Mouse (Mus musculus): ENCODE measurements at regions not wholly inside any gene's neighbourhood (a gene's known extent, or its start where the extent isn't known, plus 50 kb on each side); places are given as distances from the start of the nearest gene placed in this dataset.

GRCm38 (mm10) chr3:149845083-149845825 is 854.9 kb upstream of the Adgrl2 start:
- Histone ChIP-seq H3K4me3 (ENCODE audit: low read depth, low read length) (no peak overlapping the region), H3K4me1 (ENCODE audit: control insufficient read depth, insufficient read depth, insufficient read length, low read length) (no peaks in the 10 kb centered on the region), H3K27ac (ENCODE audit: insufficient read depth, low read depth, low read length) (no peak overlapping the region), H3K36me3 (ENCODE audit: control insufficient read depth, insufficient read depth, low read length) (no peaks in the 10 kb centered on the region), H3K27me3 (ENCODE audit: control insufficient read depth, insufficient read depth, low read length) (no peaks in the 10 kb centered on the region)
- WGBS: 17% methylated on average over 18 of the region's 18 CpGs
- TF ChIP-seq POLR2A (IDR thresholded peaks at IDR 0.05; ENCODE audit: low read depth, low read length) (no peak), CTCF (IDR thresholded peaks at IDR 0.05; ENCODE audit: extremely low read depth, insufficient read length, insufficient replicate concordance, low read depth, low read length) (no peak)

GRCm38 (mm10) chr3:149837921-149838320 is 847.6 kb upstream of the Adgrl2 start:
- no peaks in the 10 kb centered on the region for H3K4me1 ChIP-seq (ENCODE audit: control insufficient read depth, insufficient read depth, insufficient read length, low read length)
- no peaks in the 10 kb centered on the region for H3K27me3 ChIP-seq (ENCODE audit: control insufficient read depth, insufficient read depth, low read length)
- TF ChIP-seq POLR2A (IDR thresholded peaks at IDR 0.05; ENCODE audit: low read depth, low read length): no peak
- TF ChIP-seq CTCF (IDR thresholded peaks at IDR 0.05; ENCODE audit: extremely low read depth, insufficient read length, insufficient replicate concordance, low read depth, low read length): no peak
- no peak overlapping the region for H3K27ac ChIP-seq (ENCODE audit: insufficient read depth, low read depth, low read length)
- no peaks in the 10 kb centered on the region for H3K36me3 ChIP-seq (ENCODE audit: control insufficient read depth, insufficient read depth, low read length)
- no peak overlapping the region for H3K4me3 ChIP-seq (ENCODE audit: low read depth, low read length)

GRCm38 (mm10) chr3:149836467-149837233 is 846.3 kb upstream of the Adgrl2 start:
- WGBS: 76% methylated on average over 11 of the region's 11 CpGs
- no peaks in the 10 kb centered on the region for H3K4me1 ChIP-seq (ENCODE audit: control insufficient read depth, insufficient read depth, insufficient read length, low read length)
- no peak overlapping the region for H3K27ac ChIP-seq (ENCODE audit: insufficient read depth, low read depth, low read length)
- H3K27me3 ChIP-seq (ENCODE audit: control insufficient read depth, insufficient read depth, low read length): no peaks in the 10 kb centered on the region
- no peaks in the 10 kb centered on the region for H3K36me3 ChIP-seq (ENCODE audit: control insufficient read depth, insufficient read depth, low read length)
- TF ChIP-seq CTCF (IDR thresholded peaks at IDR 0.05; ENCODE audit: extremely low read depth, insufficient read length, insufficient replicate concordance, low read depth, low read length): no peak
- no peak for TF ChIP-seq POLR2A (IDR thresholded peaks at IDR 0.05; ENCODE audit: low read depth, low read length)
- H3K4me3 ChIP-seq (ENCODE audit: low read depth, low read length): no peak overlapping the region

GRCm38 (mm10) chr3:149827181-149827580 is 836.8 kb upstream of the Adgrl2 start:
- WGBS: 50% methylated on average over 2 of the region's 2 CpGs
- no peaks in the 10 kb centered on the region for H3K27me3 ChIP-seq (ENCODE audit: control insufficient read depth, insufficient read depth, low read length)
- no peak overlapping the region for H3K4me3 ChIP-seq (ENCODE audit: low read depth, low read length)
- no peak overlapping the region for H3K27ac ChIP-seq (ENCODE audit: insufficient read depth, low read depth, low read length)
- no peak for TF ChIP-seq CTCF (IDR thresholded peaks at IDR 0.05; ENCODE audit: extremely low read depth, insufficient read length, insufficient replicate concordance, low read depth, low read length)
- TF ChIP-seq POLR2A (IDR thresholded peaks at IDR 0.05; ENCODE audit: low read depth, low read length): no peak
- H3K4me1 ChIP-seq (ENCODE audit: control insufficient read depth, insufficient read depth, insufficient read length, low read length): no peaks in the 10 kb centered on the region
- H3K36me3 ChIP-seq (ENCODE audit: control insufficient read depth, insufficient read depth, low read length): no peaks in the 10 kb centered on the region

- TF ChIP-seq CTCF (IDR thresholded peaks at IDR 0.05; ENCODE audit: extremely low read depth, insufficient read length, insufficient replicate concordance, low read depth, low read length) (no peak), POLR2A (IDR thresholded peaks at IDR 0.05; ENCODE audit: low read depth, low read length) (no peak)
- WGBS: 55% methylated on average over 9 of the region's 9 CpGs
- Histone ChIP-seq H3K27ac (ENCODE audit: insufficient read depth, low read depth, low read length) (no peak overlapping the region), H3K4me1 (ENCODE audit: control insufficient read depth, insufficient read depth, insufficient read length, low read length) (no peaks in the 10 kb centered on the region), H3K36me3 (ENCODE audit: control insufficient read depth, insufficient read depth, low read length) (no peaks in the 10 kb centered on the region), H3K4me3 (ENCODE audit: low read depth, low read length) (no peak overlapping the region), H3K27me3 (ENCODE audit: control insufficient read depth, insufficient read depth, low read length) (no peaks in the 10 kb centered on the region)
Measured at GRCm38 (mm10) chr3:149826757-149827156, 836.4 kb upstream of the Adgrl2 start.

- no peak overlapping the region for H3K4me3 ChIP-seq (ENCODE audit: low read depth, low read length)
- 77% methylated on average over 3 of the region's 3 CpGs for WGBS
- H3K27ac ChIP-seq (ENCODE audit: insufficient read depth, low read depth, low read length): no peak overlapping the region
- TF ChIP-seq CTCF (IDR thresholded peaks at IDR 0.05; ENCODE audit: extremely low read depth, insufficient read length, insufficient replicate concordance, low read depth, low read length): no peak
- no peak for TF ChIP-seq POLR2A (IDR thresholded peaks at IDR 0.05; ENCODE audit: low read depth, low read length)
- no peaks in the 10 kb centered on the region for H3K27me3 ChIP-seq (ENCODE audit: control insufficient read depth, insufficient read depth, low read length)
- H3K36me3 ChIP-seq (ENCODE audit: control insufficient read depth, insufficient read depth, low read length): no peaks in the 10 kb centered on the region
- H3K4me1 ChIP-seq (ENCODE audit: control insufficient read depth, insufficient read depth, insufficient read length, low read length): no peaks in the 10 kb centered on the region
Measured at GRCm38 (mm10) chr3:149820670-149821069, 830.3 kb upstream of the Adgrl2 start.

GRCm38 (mm10) chr3:149819863-149820262 is 829.5 kb upstream of the Adgrl2 start:
- TF ChIP-seq POLR2A (IDR thresholded peaks at IDR 0.05; ENCODE audit: low read depth, low read length) (no peak), CTCF (IDR thresholded peaks at IDR 0.05; ENCODE audit: extremely low read depth, insufficient read length, insufficient replicate concordance, low read depth, low read length) (no peak)
- H3K36me3 ChIP-seq (ENCODE audit: control insufficient read depth, insufficient read depth, low read length): no peaks in the 10 kb centered on the region
- H3K27ac ChIP-seq (ENCODE audit: insufficient read depth, low read depth, low read length): no peak overlapping the region
- no peaks in the 10 kb centered on the region for H3K27me3 ChIP-seq (ENCODE audit: control insufficient read depth, insufficient read depth, low read length)
- WGBS: 68% methylated on average over 4 of the region's 4 CpGs
- H3K4me3 ChIP-seq (ENCODE audit: low read depth, low read length): no peak overlapping the region
- H3K4me1 ChIP-seq (ENCODE audit: control insufficient read depth, insufficient read depth, insufficient read length, low read length): no peaks in the 10 kb centered on the region
